Mouse (Mus musculus) embryo, embryonic 10.5 days (tissue): ENCODE measurements around the gene Kidins220.

ENCODE experiments used
- DNase-seq: peaks from one replicate; pipeline ENCODE4 v3.0.0-alpha.2; 2015; ENCODE audit warnings: low spot score

Kidins220 gene

DNA sequence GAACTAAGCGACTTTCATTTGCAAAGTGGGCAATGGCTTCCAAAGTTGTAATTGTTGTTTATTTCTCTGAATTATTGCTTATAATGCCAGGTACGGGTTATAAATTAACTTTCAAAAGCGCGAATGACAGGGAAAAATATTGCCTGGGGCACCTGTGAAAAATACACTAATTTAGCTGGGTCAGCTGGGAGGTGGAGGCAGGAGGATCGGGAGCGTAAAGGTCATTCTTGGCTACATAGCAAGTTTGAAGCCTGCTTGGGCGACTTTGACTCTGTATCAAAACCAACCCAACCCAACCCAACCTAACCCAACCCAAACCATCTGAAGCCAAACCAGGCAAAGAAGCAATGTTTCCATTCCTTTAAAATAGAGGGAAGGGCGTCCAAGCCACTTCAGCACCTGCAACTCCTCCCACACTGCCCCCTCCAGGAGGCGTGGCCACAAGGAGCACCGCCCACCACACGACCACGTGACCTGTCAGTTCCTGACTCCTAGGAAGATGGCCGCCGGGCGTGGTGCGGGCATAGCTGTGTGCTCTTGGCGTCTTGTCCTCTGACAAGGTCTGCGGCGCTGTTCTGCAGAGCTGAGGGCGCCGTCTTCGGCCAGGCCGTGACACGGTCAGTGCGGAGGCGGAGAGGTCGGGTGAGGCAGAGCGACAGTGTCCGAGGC lies at the start of gene Kidins220:
Kidins220 (plus strand) TSS at position 480 of the 669 bp plus-strand sequence.
- DNase-seq, result peak; percentile 97

DNA sequence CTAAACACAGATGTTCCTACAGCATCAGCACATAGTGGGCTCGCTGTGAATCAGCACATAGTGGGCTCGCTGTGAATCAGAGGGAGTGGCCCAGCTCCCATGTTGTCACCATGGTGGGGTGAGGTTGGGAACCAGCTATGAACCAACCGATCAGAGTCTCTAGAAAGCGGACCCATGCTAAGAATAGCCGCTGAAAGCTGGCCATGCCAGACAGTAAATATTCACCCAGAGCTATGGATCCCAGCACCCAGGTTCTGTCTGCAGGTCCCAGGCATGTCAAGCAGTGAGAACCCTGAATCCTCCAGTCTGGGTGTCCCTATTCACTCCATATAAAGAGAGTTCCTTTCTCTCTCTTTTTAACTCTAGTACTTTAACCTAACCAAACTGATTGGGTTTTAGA lies 49.4 kb upstream of the Kidins220 start:
- no peak for DNase-seq

DNA sequence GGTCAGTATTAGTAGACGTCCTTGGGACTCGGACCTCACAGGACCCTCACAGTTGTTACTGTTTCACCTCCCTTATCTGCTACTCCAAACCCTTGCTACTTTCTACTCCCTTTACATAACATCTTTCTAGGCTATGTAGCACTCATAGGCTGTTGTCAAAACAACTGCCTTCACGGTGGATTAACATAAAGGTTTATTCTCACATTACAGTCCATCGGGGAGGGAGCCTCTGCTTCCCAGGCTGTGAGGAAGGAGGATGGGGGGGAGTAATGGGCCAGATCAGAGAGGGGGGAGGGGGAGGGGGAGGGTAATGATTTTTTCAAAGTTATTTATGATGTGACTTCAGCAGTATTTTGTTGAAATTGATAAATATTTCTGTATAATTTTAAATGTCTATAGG lies 49.0 kb upstream of the Kidins220 start:
- peak; percentile 28 for DNase-seq

DNA sequence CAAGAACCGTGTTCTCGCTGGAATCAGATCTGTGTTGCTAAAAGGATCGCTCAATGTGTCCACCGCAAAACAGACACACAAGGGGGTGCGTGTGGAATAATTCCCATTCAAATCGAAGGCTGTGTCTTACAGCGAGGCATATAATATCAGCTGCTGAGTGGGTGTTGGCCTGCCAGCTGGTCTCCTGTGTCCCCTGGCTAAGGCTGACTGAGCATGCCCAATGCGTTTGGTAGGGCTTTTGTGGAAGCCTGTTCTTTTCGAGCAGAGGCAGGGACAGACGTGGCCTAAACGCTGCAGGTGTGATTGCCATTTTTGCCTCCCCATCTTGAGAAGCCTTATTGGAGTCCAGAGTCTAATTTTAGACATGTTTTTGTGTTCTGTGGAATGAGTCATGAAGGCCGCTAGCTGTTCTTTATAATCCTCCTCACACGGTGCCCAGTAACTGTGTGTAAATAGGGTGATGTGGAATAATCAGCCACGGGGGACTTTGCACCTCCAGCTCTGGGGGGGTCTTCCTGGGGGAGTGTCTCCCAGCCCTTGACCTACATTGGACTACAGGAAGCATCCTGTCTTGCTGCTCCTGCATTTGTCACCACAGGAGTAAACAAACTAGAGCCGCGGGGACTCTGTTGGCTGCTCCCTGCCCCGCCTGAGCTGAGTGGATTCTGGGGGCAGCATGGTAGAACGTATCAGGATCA lies 46.5 kb upstream of the Kidins220 start:
- no peak for DNase-seq

DNA sequence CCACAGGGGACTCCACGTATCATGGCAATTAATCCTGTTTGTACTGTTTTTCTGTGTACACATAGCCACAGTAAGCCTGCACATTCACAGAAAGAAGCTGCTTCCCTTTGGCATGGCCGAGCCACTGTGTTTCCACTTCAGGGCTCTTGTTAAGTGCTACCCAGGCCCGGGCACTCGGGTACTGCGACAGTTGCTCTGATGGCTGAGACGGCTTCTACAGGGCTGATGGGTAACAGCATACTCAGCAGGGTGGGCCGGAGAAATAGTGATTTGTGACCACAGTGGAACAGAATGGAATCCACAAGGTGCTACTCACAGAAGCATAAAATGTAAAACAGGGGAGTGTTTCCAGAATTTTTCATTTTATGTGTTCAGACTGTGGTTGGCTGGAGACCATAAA lies 45.7 kb upstream of the Kidins220 start:
- no peak for DNase-seq

DNA sequence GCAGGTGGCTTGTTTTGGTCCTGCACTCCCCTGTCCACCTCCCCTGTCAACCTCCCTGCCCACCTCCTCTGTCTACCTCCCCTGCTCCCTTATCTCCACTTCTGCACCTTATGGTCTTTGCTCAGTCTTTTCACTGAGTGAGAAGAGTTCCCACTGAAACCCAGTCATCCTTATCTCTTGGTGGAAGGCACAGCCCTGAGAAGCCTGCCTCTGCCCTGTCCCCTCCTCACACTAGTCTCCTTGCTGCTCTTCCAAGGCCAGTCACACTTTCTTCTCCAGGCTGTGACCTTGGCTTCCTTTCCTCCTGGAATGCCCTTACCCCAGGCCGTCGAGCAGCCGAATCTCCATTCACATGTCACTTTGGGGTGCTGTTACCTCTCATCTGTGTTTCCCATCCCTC lies 44.0 kb upstream of the Kidins220 start:
- DNase-seq, result no peak

DNA sequence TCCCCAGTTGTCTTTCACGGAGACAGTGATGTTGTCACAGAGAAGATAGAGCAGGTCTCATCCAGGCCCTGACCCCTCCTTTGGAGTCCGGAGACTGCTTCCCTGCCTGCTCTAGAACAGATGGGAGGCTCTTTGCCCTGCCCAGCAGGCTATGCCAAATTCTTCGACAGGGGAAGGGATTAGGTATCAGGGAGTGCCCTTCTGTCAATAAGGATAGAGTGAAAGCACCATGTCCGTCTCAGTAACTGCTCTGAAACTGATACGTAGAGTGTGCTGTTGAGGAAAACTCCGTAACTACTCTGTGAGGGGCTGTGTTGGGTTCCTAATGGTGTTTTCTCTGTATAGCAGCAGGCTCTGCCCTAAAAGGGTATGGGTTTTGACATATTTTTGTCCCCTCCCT lies 42.6 kb upstream of the Kidins220 start:
- no peak for DNase-seq

DNA sequence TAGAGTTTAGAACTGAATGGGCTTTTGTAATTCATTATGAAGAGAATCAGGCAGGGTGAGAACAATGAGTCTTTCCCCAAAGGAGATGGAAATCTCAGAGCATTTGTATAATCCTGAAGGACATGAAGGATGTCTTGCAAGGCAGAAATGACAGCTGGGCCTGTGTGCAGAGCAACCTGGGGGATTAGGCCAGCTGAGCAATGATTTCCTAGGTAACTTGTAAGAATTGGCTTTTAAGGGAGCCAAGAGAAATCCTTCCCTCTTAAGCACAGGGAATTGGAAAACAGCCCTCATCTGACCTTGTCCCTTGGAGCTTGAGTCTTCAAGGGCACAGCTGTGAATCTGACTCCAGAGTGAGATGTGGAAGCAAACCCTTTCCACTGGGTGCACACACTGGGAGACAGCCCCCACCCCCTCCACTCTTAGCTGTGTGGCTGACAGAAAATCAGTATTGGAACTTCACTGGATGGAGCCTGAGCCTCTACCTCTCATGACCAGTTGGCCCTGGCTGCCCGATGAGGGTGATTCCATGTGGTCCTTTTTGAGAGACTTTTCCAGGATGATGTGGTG lies 41.4 kb upstream of the Kidins220 start:
- no peak for DNase-seq

DNA sequence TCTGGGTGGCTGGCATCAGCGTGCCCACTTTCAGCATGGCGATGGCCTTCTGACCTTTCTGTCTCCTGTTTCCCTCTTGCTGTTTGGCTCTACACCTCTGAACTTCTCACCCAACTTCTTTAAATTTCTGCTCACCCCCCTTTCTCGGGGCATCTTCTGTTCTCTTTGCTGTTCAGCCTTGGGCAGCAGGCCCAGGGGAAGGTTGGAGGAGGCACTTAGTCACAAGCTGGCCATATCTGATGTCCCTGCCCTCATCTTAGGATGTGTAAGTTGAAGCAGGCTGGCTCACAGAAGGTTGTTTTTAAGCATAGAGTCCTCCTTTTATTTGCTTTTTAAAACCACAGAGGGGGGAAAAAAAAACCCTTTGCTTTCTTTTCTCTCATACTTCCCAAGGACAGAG lies 40.7 kb upstream of the Kidins220 start:
- no peak for DNase-seq

DNA sequence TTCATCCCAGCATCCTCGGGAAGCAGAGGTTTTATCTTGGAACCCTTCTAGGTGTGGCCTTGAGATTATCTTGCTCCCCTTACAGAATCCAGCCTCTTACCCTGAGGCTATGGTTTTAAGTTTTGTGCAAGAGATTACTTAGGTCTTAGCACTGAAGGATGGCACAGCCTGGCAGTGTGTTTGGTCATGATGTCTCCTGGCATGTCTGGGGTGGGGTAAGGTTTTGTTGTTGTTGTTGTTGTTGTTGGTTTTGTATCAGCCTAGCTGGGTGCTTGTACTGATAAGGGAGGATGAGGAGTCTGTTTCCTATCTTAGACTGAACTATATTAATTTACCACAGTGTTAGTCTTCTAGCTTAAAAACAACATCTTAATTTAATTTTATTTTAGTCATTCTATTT lies 38.4 kb upstream of the Kidins220 start:
- no peak for DNase-seq

DNA sequence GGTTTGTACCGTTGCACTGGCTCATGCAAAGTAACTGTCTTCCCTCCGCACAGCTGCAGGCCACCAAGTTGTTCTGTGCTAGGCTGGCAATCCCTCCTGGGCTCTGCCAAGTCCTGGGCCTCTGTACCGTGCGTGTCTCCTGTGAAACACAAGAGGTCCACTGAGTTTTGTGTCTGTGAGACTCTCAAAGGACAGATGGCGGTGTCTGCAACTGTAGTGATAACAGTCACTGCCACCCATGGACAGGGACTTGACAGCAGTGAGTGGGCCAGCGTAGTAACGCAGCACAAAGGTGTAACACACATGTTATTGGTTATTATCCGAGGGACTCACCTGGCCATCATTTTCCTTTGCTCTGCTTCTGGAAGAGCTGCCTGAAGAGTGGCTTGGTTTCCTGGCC lies 35.4 kb upstream of the Kidins220 start:
- DNase-seq, result no peak

DNA sequence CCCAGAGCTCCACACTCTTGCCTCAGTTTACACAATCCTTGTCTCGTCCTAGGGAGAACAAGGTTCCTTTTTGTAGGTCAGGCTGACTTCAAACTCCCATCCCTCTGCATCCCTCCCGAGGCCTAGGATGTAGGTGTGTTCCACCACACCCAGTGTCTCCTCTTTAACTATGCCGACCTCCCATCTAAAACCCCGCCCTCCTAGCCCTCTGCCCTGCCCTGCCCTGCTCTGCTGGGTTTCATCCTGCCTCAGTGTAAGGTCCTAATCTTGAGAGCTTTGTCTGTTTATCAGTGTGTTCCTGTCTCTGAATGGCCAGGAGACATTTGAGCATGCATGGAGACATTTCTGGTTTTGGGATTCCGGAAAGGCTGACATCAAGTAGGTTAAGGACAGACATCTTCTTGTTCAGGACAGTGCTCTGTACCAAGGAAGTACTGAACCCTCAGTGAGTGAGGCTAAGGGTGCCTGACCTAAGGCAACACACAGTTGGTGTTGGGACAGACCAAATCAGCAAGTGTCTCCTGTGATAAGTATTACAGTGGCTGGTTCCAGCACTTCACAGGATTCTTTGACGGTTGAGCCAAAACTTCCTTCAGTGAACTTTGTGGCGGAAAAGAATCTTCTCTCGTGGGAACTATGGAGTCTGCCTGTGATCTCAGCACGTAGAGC lies 32.0 kb upstream of the Kidins220 start:
- DNase-seq, result no peak

DNA sequence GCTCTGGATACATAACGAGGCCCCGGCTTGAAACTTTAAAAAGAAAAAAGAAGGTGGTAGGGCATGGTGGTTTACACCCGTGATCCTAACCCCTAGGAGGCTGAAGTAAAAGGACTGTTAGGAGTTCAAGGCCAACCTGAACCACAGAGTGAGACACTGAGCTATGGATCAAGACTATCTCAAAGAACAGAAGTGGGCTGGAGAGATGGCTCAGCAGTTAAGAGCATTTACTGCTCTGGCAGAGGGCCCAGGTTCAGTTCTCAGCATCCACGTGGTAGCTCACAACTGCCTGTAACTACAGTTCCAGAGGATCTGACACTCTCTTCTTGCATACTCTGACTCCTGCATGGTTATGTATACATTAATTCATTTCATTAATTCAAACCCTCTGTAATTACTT lies 31.3 kb upstream of the Kidins220 start:
- no peak for DNase-seq

DNA sequence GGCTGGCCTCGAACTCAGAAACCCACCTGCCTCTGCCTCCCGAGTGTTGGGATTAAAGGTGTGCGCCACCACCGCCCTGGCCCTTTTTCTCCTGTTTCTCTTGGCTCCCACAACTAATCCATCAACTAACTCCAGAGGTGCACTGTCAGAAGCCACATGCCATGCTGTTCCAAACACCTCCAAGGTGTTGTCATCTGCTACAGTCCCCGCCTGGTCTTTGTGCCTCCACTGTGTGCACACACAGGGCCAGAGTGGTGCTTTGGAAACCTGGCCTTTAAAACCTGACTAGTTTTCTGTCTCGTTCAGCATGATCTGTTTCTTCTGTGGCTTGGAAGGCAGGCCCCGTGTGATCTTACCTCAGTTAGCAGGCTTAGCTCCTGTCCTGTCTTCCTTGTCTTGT lies 30.1 kb upstream of the Kidins220 start:
- no peak for DNase-seq

DNA sequence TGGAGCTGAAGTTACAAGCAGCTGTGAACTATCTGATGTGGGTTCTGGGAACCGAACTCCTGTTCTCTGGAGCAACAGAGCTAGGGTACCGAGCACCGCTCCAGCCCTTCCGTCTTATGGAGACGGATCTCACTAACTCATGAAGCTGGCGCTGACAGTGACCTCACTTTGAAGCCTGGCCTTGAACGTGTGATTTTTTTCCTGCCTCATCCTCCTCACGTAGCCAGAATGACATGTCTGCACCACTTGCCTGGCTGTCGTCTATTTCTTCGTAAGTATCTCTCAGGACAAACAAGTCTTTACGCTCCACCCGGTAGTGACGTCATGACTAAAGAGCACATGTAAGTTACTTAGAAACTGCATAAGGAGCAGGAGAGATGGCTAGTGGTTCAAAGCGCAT lies 27.7 kb upstream of the Kidins220 start:
- no peak for DNase-seq

DNA sequence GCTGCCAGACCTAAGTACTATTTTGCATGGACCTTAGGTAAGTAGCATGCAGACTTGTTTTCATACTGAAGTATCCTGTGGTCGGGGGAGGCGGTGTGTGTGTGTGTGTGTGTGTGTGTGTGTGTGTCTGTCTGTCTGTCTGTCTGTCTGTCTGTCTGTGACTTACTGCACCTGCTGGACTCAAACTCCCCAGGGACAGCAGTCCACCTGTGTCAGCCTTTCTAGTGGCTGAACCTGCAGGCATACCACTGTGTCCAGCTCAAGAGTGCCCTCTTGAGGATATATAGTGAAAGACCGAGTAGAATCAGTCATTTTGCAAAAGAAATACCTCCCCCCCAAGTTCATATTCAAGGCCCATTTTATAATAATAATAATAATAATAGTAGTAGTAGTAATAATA lies 26.4 kb upstream of the Kidins220 start:
- DNase-seq, result peak; percentile 73

DNA sequence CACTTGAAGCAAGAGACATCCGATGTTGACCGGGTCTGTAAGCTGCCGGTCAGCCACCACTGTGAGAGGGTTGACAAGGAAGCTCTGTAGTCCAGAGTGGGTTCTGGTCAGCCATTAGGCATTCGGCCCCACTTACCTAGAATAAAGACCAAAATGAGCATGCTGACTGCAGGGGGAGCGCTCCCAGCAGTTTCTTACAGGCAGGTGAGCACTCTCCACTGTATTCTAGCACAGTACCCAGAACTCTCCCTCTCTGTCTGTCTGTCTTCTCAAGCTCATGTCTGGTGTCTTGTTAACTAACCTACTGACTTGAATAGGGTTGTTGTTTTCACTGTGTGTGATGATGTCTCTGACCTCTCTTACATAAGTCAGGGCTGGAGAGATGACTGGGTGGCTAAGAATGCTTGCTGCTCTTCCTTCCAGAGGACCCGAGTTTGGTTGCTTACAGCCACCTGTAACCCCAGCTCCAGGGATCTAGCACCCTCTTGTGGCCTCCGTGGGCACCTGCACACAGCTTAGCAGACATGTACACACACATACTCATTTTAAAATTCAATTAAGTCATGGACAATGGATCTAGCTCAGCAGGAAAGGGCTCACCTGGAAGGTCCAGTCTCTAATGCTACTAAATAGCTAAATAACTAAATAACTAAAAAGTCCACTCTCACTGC lies 24.2 kb upstream of the Kidins220 start:
- DNase-seq, result peak; percentile 36

DNA sequence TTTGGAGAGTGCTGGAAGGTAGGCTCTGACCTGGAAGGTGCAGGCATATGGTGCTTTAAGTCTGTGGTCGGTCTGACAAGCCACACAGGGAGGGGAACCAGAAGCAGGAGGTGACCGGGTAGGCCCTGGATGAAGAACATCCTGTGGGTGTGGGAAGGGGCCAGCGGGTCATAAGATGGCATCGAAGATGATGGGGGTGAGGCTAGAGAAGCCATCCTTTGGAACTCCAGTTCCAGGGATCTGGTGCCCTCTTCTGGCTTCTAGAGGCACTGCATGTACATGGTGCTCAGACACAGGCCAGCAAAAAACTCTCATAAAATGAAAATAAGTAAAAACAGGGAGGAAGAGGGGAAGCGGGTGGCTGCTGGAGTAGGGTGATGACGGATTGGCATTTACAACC lies 22.6 kb upstream of the Kidins220 start:
- DNase-seq, result peak; percentile 88

DNA sequence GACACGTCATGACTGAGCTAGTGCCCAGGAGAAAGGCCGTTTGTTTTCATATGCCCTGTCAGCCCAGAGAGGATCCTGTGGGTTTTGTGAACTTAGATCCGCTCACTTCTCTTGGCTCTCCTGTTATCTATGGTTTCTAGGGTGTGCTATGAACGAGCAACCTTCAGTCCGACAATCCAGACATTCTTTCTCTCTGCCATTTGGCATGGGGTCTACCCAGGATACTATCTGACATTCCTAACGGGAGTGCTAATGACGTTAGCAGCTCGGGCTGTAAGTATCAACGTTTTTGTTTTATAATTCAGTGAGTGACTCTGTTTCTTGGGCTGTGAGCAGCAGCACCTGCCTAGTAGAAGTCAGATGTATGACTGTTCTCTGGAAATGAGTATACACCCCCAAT lies 19.6 kb upstream of the Kidins220 start:
- DNase-seq, result no peak

DNA sequence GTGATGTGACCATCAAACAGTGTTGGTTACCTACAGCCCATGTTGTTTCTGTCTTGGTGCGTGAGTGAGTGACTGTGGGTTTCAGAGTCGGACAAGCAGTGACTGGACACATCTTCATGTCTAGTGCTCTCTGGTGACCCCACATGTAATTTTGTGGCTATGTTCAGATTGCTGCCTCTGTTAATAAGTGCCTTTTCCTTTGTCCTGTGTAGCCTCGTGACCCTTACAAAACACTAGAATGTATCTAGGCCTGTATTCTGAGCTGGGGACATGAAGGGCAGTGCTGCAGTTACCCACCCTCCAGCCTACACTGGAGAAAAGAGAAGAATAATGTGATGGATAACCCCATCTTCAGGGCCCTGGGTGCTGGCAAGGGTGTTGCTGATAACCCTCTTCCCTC lies 16.2 kb upstream of the Kidins220 start:
- DNase-seq, result no peak

DNA sequence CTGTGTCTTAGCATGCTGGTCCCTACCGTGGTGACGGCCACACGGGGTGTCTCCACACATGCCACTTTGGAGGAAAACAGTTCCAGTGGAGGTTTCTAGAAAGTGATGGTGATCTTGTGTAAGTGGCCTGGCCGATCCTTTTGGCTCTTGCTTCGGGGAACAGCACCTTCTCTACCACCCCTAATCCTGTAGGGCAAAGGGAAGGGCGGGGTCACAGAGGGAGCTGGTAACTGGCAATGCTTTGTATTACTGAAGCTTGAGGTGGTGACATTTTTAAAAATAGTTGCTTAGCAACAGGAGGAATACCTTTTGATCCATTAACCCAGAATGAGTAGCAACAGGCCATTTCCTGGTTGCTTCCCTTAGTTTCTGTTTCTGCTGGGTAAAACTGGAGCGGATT lies 12.9 kb upstream of the Kidins220 start:
- DNase-seq, result no peak

DNA sequence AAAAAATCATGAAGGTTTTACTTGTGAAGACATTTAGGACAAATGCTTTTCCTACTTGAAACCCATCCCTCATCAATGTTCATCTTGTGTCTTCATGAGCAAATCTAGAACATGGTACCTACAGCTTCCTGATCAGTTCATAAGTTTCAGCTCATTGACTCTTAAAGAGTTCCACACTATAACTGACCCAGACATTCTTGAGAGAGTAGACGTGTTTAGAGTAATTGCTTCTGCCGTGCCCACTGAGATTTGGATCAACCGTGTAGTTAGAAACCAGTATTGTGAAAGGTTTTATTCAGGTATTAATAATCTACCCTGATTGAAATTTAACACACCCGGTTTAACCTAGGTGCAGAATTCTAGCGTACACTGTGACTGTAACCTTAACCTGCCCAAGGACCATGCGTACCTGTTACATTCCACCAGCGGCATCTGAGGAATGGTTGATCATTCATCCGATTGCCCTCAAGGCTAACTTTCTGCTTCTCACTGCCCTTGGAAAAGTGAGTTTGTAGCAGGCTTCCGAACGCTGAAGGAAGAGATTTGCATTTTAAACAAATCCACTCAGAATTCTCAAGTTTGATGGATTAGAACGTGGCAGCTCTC lies 12.3 kb upstream of the Kidins220 start:
- no peak for DNase-seq
